10 mouse cellular contexts compared by ENCODE assay signal in the genomic region with DNA sequence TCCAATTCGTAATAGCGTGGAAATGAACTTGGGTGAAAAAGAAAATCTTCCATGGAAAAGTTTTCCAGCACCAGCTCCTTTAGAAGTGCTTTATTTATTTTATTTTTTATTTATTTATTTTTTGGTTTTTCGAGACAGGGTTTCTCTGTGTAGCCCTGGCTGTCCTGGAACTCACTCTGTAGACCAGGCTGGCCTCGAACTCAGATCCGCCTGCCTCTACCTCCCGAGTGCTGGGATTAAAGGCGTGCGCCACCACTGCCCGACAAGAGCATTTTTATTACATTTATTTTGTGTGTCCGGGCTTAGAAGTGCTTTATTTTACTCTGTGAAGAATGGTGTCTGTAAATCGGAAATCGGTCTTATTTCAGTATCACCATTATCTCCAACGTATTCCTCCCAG. TPM values are rescaled to one million over a fixed set of nuclear protein-coding genes. Genes with fewer than 3 reads are reported as not detected.
DNase-seq lines count a peak whose midpoint lies in the region; ATAC-seq and TF ChIP-seq lines count a peak whose summit lies in the region.
"Not testable (repeated sequence)": the region's sequence is repeated elsewhere in the genome, so short reads cannot be mapped to it uniquely, and the experiment has no call there.
"Had no signal": no experiment of that assay in that cellular context is flagged by ENCODE, and none has a peak within 500 bp of the region (broad histone marks: within the 10 kb centered on the region; RNA-seq: fewer than 3 reads in every experiment).

No protein-coding gene starts in this region.

- ATAC-seq in embryonic facial prominence, embryonic 12.5 days (ENCODE audit: insufficient number of reproducible peaks, insufficient read depth, low FRiP score, low TSS enrichment); heart, embryonic 11.5 days (replicated peaks; ENCODE audit: insufficient number of reproducible peaks, low FRiP score, low TSS enrichment); stomach, postnatal 0 days (ENCODE audit: low FRiP score, low TSS enrichment): not testable (repeated sequence)
- ATAC-seq in intestine, embryonic 16.5 days = peak; percentile 11; the same call in 1 of the 2 replicates
- ATAC-seq in neural tube, embryonic 11.5 days (ENCODE audit: insufficient read depth, low FRiP score, low TSS enrichment) = peak; percentile 32; the same call in 1 of the 2 replicates

- peak overlapping the region; percentile 99 for H3K27ac ChIP-seq in embryonic facial prominence, embryonic 12.5 days
- H3K27ac ChIP-seq in heart, embryonic 11.5 days (ENCODE audit: low read depth, low read length) = peak overlapping the region; percentile 99
- peak overlapping the region; percentile 99 for H3K27ac ChIP-seq in intestine, embryonic 16.5 days (ENCODE audit: low read length)
- peak overlapping the region; percentile 96 for H3K27ac ChIP-seq in neural tube, embryonic 11.5 days (ENCODE audit: low read depth, low read length)
- H3K27ac ChIP-seq in stomach, postnatal 0 days (replicated peaks) = peak overlapping the region; percentile 99

- H3K4me2 ChIP-seq in embryonic facial prominence, embryonic 12.5 days (replicated peaks) = peak overlapping the region; percentile 87
- H3K4me2 ChIP-seq in heart, embryonic 11.5 days = peak overlapping the region; percentile 73
- peak overlapping the region; percentile 71 for H3K4me2 ChIP-seq in intestine, embryonic 16.5 days (ENCODE audit: low read depth, low read length)
- peak overlapping the region; percentile 49 for H3K4me2 ChIP-seq in neural tube, embryonic 11.5 days (ENCODE audit: low read depth)
- H3K4me2 ChIP-seq in stomach, postnatal 0 days (replicated peaks; ENCODE audit: low read depth) = peak overlapping the region; percentile 57

- not testable (repeated sequence) for H3K27me3 ChIP-seq in embryonic facial prominence, embryonic 12.5 days; heart, embryonic 11.5 days (ENCODE audit: control insufficient read depth, insufficient read depth, low read length); intestine, embryonic 16.5 days (replicated peaks; ENCODE audit: control insufficient read depth, insufficient read depth, low read length); neural tube, embryonic 11.5 days (ENCODE audit: control insufficient read depth, insufficient read depth, low read length); stomach, postnatal 0 days (ENCODE audit: control insufficient read depth, insufficient read depth, low read length)

- not testable (repeated sequence) for H3K36me3 ChIP-seq in embryonic facial prominence, embryonic 12.5 days; heart, embryonic 11.5 days (ENCODE audit: control insufficient read depth, insufficient read depth, low read length); intestine, embryonic 16.5 days (ENCODE audit: control insufficient read depth, insufficient read depth, low read length); neural tube, embryonic 11.5 days (ENCODE audit: control insufficient read depth, insufficient read depth, low read length); stomach, postnatal 0 days (ENCODE audit: control insufficient read depth, insufficient read depth, low read length)

- peaks cover 19% of the 10 kb centered on the region for H3K4me1 ChIP-seq in embryonic facial prominence, embryonic 12.5 days
- peaks cover 14% of the 10 kb centered on the region for H3K4me1 ChIP-seq in heart, embryonic 11.5 days (ENCODE audit: control insufficient read depth, insufficient read depth, low read length)
- H3K4me1 ChIP-seq in intestine, embryonic 16.5 days (ENCODE audit: control insufficient read depth, insufficient read depth, low read length) = peaks cover 16% of the 10 kb centered on the region
- not testable (repeated sequence) for H3K4me1 ChIP-seq in lung, adult 2 months (ENCODE audit: control insufficient read depth, insufficient read depth, low read length); stomach, postnatal 0 days (replicated peaks; ENCODE audit: control insufficient read depth, insufficient read depth)
- peaks cover 12% of the 10 kb centered on the region for H3K4me1 ChIP-seq in neural tube, embryonic 11.5 days (ENCODE audit: control insufficient read depth, insufficient read depth, low read length)

- H3K9ac ChIP-seq in embryonic facial prominence, embryonic 12.5 days = peak overlapping the region; percentile 96; the same call in 1 of the 2 replicates
- peak overlapping the region; percentile 96 for H3K9ac ChIP-seq in heart, embryonic 11.5 days (ENCODE audit: low read depth, low read length)
- peak overlapping the region; percentile 100 for H3K9ac ChIP-seq in intestine, embryonic 16.5 days (ENCODE audit: low read depth, low read length)
- not testable (repeated sequence) for H3K9ac ChIP-seq in neural tube, embryonic 11.5 days (ENCODE audit: low read length)
- peak overlapping the region; percentile 96 for H3K9ac ChIP-seq in stomach, postnatal 0 days (ENCODE audit: low read length)

- peak; percentile 7 to 27 for DNase-seq in adrenal gland, adult 18-20 months (ENCODE audit: low spot score in 2 of 2)
- DNase-seq in layer of hippocampus, postnatal 36 days = peak; percentile 16 to 22
- DNase-seq in lung, adult 2 months = peak; percentile 31
- not testable (repeated sequence) for DNase-seq in neural tube, embryonic 11.5 days (ENCODE audit: low spot score); stomach, postnatal 0 days (ENCODE audit: low spot score)

- H3K4me3 ChIP-seq in embryonic facial prominence, embryonic 12.5 days = peak overlapping the region; percentile 92
- H3K4me3 ChIP-seq in heart, embryonic 11.5 days (ENCODE audit: low read depth, low read length) = peak overlapping the region; percentile 86
- peak overlapping the region; percentile 99 for H3K4me3 ChIP-seq in intestine, embryonic 16.5 days (ENCODE audit: low read length)
- peak overlapping the region; percentile 54 for H3K4me3 ChIP-seq in lung, adult 2 months (replicated peaks; ENCODE audit: extremely low read depth, low read depth, low read length)
- peak overlapping the region; percentile 89 for H3K4me3 ChIP-seq in neural tube, embryonic 11.5 days (ENCODE audit: low read depth, low read length)
- H3K4me3 ChIP-seq in stomach, postnatal 0 days (ENCODE audit: low read depth, low read length) = peak overlapping the region; percentile 94

- TF ChIP-seq CTCF in lung, adult 2 months (IDR thresholded peaks at IDR 0.05; ENCODE audit: insufficient read depth, low read length); stomach, postnatal 0 days (IDR thresholded peaks at IDR 0.05; ENCODE audit: low read depth): not testable (repeated sequence)

- WGBS in embryonic facial prominence, embryonic 12.5 days = 17% methylated on average over 13 of the region's 13 CpGs
- WGBS in heart, embryonic 11.5 days (ENCODE audit: insufficient replicate concordance) = 18% methylated on average over 13 of the region's 13 CpGs
- 12% methylated on average over 13 of the region's 13 CpGs for WGBS in intestine, embryonic 16.5 days
- 12% methylated on average over 13 of the region's 13 CpGs for WGBS in lung, adult 2 months
- 19% methylated on average over 13 of the region's 13 CpGs for WGBS in neural tube, embryonic 11.5 days
- WGBS in stomach, postnatal 0 days = 18% methylated on average over 13 of the region's 13 CpGs

- not testable (repeated sequence) for TF ChIP-seq EP300 in stomach, postnatal 0 days (optimal IDR thresholded peaks at IDR 0.05)

- not testable (repeated sequence) for H3K9me3 ChIP-seq in embryonic facial prominence, embryonic 12.5 days; heart, embryonic 11.5 days (replicated peaks; ENCODE audit: control insufficient read depth, low read length); intestine, embryonic 16.5 days (ENCODE audit: control insufficient read depth, low read length); neural tube, embryonic 11.5 days (ENCODE audit: control insufficient read depth, low read length); stomach, postnatal 0 days (ENCODE audit: control insufficient read depth, low read length)

- TF ChIP-seq POLR2A in lung, adult 2 months (IDR thresholded peaks at IDR 0.05; ENCODE audit: borderline replicate concordance, extremely low read depth, low read depth, low read length) = not testable (repeated sequence)

RNA-seq across cellular contexts. Expression of a gene that starts 0.4 kb away (rescaled TPM):
- 100 to 1,000 TPM in 1 of 2 experiments, 10 to 100 TPM in 1; 83.2 to 110 TPM for total RNA-seq in adrenal gland, adult 18-20 months (2021)
- polyA plus RNA-seq in embryonic facial prominence, embryonic 12.5 days (2016; fragmentation: Nextera tagmentation; extraction: Ambion mirVana) = 88.5 and 97.7 TPM in 2 replicates
- polyA plus RNA-seq in heart, embryonic 11.5 days (2014; fragmentation: Nextera tagmentation; extraction: Ambion mirVana) = 79.8 and 80.5 TPM in 2 replicates
- polyA plus RNA-seq in intestine, embryonic 16.5 days (2015; fragmentation: Nextera tagmentation; extraction: Ambion mirVana) = 50.9 and 55.5 TPM in 2 replicates
- total RNA-seq in layer of hippocampus, postnatal 36 days (2021) = 100 to 1,000 TPM in 1 of 2 experiments, 10 to 100 TPM in 1; 88.7 to 116 TPM
- polyA plus RNA-seq in lung, adult 2 months (2012; rRNA removed) = 10.3 and 19.7 TPM in 2 replicates
- 98.7 and 100.0 TPM in 2 replicates for polyA plus RNA-seq in neural tube, embryonic 11.5 days (2014; fragmentation: Nextera tagmentation; extraction: Ambion mirVana)
- 37.7 and 42.7 TPM in 2 replicates for polyA plus RNA-seq in stomach, postnatal 0 days (2015; fragmentation: Nextera tagmentation; extraction: Ambion mirVana)

RNA-seq across cellular contexts. Expression of a gene that starts 49.4 kb away (rescaled TPM):
- total RNA-seq in adrenal gland, adult 18-20 months (2021) = 1 to 10 TPM; 1.8 to 2.6 TPM
- 1.2 and 1.5 TPM in 2 replicates for polyA plus RNA-seq in embryonic facial prominence, embryonic 12.5 days (2016; fragmentation: Nextera tagmentation; extraction: Ambion mirVana)
- 2.4 and 2.7 TPM in 2 replicates for polyA plus RNA-seq in heart, embryonic 11.5 days (2014; fragmentation: Nextera tagmentation; extraction: Ambion mirVana)
- polyA plus RNA-seq in intestine, embryonic 16.5 days (2015; fragmentation: Nextera tagmentation; extraction: Ambion mirVana) = 0.54 and 1.2 TPM in 2 replicates
- under 1 TPM; 0.48 to 0.70 TPM for total RNA-seq in layer of hippocampus, postnatal 36 days (2021)
- polyA plus RNA-seq in lung, adult 2 months (2012; rRNA removed) = 0.11 TPM in 1 of 2 replicates, not detected in the other
- polyA plus RNA-seq in neural tube, embryonic 11.5 days (2014; fragmentation: Nextera tagmentation; extraction: Ambion mirVana) = 0.31 and 1.1 TPM in 2 replicates
- polyA plus RNA-seq in stomach, postnatal 0 days (2015; fragmentation: Nextera tagmentation; extraction: Ambion mirVana) = 0.78 and 0.96 TPM in 2 replicates
- total RNA-seq: hematopoietic stem cell, adult 5-6 weeks had no signal

RNA-seq across cellular contexts. Expression of a gene that starts 49.5 kb away (rescaled TPM):
- not detected for total RNA-seq in adrenal gland, adult 18-20 months (2021)
- not detected in 2 replicates for polyA plus RNA-seq in embryonic facial prominence, embryonic 12.5 days (2016; fragmentation: Nextera tagmentation; extraction: Ambion mirVana)
- not detected in 2 replicates for polyA plus RNA-seq in heart, embryonic 11.5 days (2014; fragmentation: Nextera tagmentation; extraction: Ambion mirVana)
- not detected in 2 replicates for polyA plus RNA-seq in intestine, embryonic 16.5 days (2015; fragmentation: Nextera tagmentation; extraction: Ambion mirVana)
- not detected for total RNA-seq in layer of hippocampus, postnatal 36 days (2021)
- polyA plus RNA-seq in lung, adult 2 months (2012; rRNA removed) = not detected in 2 replicates
- polyA plus RNA-seq in neural tube, embryonic 11.5 days (2014; fragmentation: Nextera tagmentation; extraction: Ambion mirVana) = not detected in 2 replicates
- not detected in 2 replicates for polyA plus RNA-seq in stomach, postnatal 0 days (2015; fragmentation: Nextera tagmentation; extraction: Ambion mirVana)
- total RNA-seq: hematopoietic stem cell, adult 5-6 weeks; megakaryocyte progenitor cell, adult 5-6 weeks had no signal
